Mouse (Mus musculus): ENCODE data around the gene Ndc80. TPM values are rescaled to one million over a fixed set of nuclear protein-coding genes. Genes with fewer than 3 reads are reported as not detected.

Ndc80 gene
- total and polyA plus RNA-seq, 3 experiments: 24.4 to 44.5 (median 41.8) TPM

DNA sequence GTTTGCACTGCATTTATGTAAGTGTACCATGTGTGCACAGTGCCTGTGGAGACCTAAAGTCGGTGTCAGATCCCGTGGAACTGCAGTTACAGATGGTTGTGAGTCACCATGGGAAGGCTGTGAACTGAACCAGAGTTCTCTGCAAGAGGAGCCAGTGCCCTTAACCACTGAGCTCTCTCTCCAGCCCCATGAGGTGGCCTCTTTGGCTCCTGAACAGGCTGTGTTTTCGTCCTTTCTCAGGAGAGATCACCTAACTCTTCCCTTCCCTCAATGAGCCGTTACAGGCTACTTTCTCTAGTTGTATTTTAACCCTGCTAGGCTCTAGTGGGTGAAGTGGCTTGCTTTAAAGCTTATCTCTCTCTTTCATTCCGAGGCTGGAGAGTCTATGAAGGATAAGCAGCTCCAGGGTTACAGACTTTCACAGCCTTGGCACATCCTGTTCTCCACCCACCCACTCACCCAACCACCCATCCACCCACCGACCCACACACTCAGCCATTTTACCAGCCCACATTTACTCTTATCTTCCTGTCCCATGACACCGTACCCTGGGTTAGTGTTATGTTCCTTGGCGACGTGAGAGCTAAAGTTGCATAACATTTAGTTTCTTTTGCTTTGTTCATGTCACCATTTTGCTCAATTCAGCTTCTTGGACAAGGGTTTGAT, 35.9 kb downstream of the Ndc80 start:
- Histone ChIP-seq H3K4me3 (replicated peaks in 1 of 3; ENCODE audit: low read depth in 2 of 3, low read length in 2 of 3, poor library complexity in 1 of 3) (no peak overlapping the region), H3K4me1 (ENCODE audit: control insufficient read depth in 1 of 2, insufficient read depth in 2 of 2) (peaks cover 4 to 27% of the 10 kb centered on the region in 2 experiments), H3K27me3 (replicated peaks) (no peaks in the 10 kb centered on the region), H3K27ac (ENCODE audit: insufficient read depth, low read depth) (no peak overlapping the region), H3K9ac (ENCODE audit: insufficient read depth, low read depth) (no peak overlapping the region), H3K9me3 (replicated peaks; ENCODE audit: low read length) (peaks cover 16% of the 10 kb centered on the region), H3K4me2 (ENCODE audit: insufficient read depth, low read depth, poor library complexity, severe bottlenecking) (no peak overlapping the region), H3K79me2 (replicated peaks; ENCODE audit: control insufficient read depth, extremely low read depth, insufficient read depth, poor library complexity, severe bottlenecking) (no peaks in the 10 kb centered on the region), H3K36me3 (replicated peaks in 1 of 2; ENCODE audit: control insufficient read depth in 1 of 2, insufficient read depth in 1 of 2, low read length in 1 of 2) (peaks cover 7 to 12% of the 10 kb centered on the region in 2 experiments)
- dilution Hi-C loops (cut with MboI; ENCODE audit: extremely low pct_ligation_motif_present, extremely low pct_unique_long_range_greater_than_20kb, low sequenced_read_pairs) (no loop called here), in situ Hi-C loops (cut with MboI; ENCODE audit: low pct_ligation_motif_present, low pct_unique_long_range_greater_than_20kb, low sequenced_read_pairs) (no loop called here)
- DNase-seq (ENCODE audit: extremely low read depth): no peak
- TF ChIP-seq JUND (conservative IDR thresholded peaks at IDR 0.05; ENCODE audit: low read depth, low read length): no peak
- no peak for TF ChIP-seq ZNF384 (IDR thresholded peaks at IDR 0.05; ENCODE audit: low read depth, low read length)
- TF ChIP-seq MAX (IDR thresholded peaks at IDR 0.05; ENCODE audit: low read length): no peak
- no peak for TF ChIP-seq MEF2A (IDR thresholded peaks at IDR 0.05; ENCODE audit: borderline replicate concordance, low read depth, low read length)
- no peak for TF ChIP-seq POLR2AphosphoS2 (IDR thresholded peaks at IDR 0.05; ENCODE audit: low read depth, low read length)
- no peak for TF ChIP-seq MAZ (IDR thresholded peaks at IDR 0.05; ENCODE audit: low read depth, low read length)
- no peak for TF ChIP-seq ELF1 (IDR thresholded peaks at IDR 0.05; ENCODE audit: low read depth, low read length)
- TF ChIP-seq ETS1 (conservative IDR thresholded peaks at IDR 0.05; ENCODE audit: low read depth, low read length): no peak
- no peak for TF ChIP-seq GABPA (IDR thresholded peaks at IDR 0.05; ENCODE audit: insufficient replicate concordance, low read depth, low read length)
- TF ChIP-seq JUN (IDR thresholded peaks at IDR 0.05; ENCODE audit: insufficient read depth, low read depth, low read length): no peak
- no peak for TF ChIP-seq SMC3 (IDR thresholded peaks at IDR 0.05; ENCODE audit: low read depth, low read length)
- TF ChIP-seq NELFE (IDR thresholded peaks at IDR 0.05; ENCODE audit: low read depth, low read length): no peak
- no peak for TF ChIP-seq POLR2A (IDR thresholded peaks at IDR 0.05; ENCODE audit: low read depth, low read length)

DNA sequence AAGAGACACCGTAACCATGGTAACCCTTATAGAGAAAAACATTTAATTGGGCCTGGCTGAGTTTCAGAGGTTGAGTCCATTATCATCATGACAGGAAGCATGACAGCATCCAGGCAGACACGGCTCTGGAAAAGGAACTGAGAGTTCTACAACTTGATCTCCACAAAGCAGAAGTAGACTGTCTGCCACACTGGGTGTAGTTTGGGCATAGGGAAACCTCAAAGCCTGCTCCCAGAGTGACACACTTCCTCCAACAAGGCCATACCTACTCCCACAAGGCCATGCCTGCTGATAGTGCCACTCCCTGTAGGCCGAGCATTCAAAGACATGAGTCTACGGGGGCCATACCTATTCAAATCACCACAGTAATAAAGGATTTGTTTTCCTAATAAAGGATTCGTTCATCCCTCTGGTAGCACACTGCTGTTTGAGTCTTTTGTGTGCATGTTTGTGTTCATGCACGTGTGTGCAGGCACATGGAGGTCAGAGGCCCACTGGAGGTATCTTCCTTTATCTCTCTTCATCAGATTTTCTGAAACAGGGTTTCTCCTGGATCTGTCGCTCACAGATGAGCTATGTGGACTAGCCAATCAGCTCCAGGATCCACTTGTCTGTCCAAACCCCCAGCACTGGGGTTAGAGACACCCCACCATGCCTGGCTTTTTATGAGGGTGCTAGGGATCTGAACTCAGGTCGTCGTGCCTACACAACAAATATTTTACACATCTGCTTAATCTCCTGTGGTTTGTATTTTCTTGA, 36.8 kb downstream of the Ndc80 start:
- Histone ChIP-seq H3K4me1 (ENCODE audit: control insufficient read depth in 1 of 2, insufficient read depth in 2 of 2) (peaks cover 0 to 26% of the 10 kb centered on the region in 2 experiments; a peak in 3 of 4 replicates), H3K27ac (ENCODE audit: insufficient read depth, low read depth) (no peak overlapping the region), H3K79me2 (replicated peaks; ENCODE audit: control insufficient read depth, extremely low read depth, insufficient read depth, poor library complexity, severe bottlenecking) (no peaks in the 10 kb centered on the region), H3K4me3 (replicated peaks in 1 of 3; ENCODE audit: low read depth in 2 of 3, low read length in 2 of 3, poor library complexity in 1 of 3) (no peak overlapping the region), H3K9me3 (replicated peaks; ENCODE audit: low read length) (peaks cover 16% of the 10 kb centered on the region), H3K36me3 (replicated peaks in 1 of 2; ENCODE audit: control insufficient read depth in 1 of 2, insufficient read depth in 1 of 2, low read length in 1 of 2) (peaks cover 2 to 5% of the 10 kb centered on the region in 2 experiments), H3K27me3 (replicated peaks) (no peaks in the 10 kb centered on the region), H3K4me2 (ENCODE audit: insufficient read depth, low read depth, poor library complexity, severe bottlenecking) (no peak overlapping the region), H3K9ac (ENCODE audit: insufficient read depth, low read depth) (no peak overlapping the region)
- TF ChIP-seq USF2 (conservative IDR thresholded peaks at IDR 0.05; ENCODE audit: low read depth, low read length) (no peak), UBTF (IDR thresholded peaks at IDR 0.05; ENCODE audit: low read depth, low read length) (no peak), E2F4 (IDR thresholded peaks at IDR 0.05; ENCODE audit: insufficient replicate concordance, low read depth, low read length) (no peak), NELFE (IDR thresholded peaks at IDR 0.05; ENCODE audit: low read depth, low read length) (no peak), RAD21 (IDR thresholded peaks at IDR 0.05; ENCODE audit: low read depth, low read length) (no peak), TCF12 (IDR thresholded peaks at IDR 0.05; ENCODE audit: low read depth, low read length) (no peak), MYC (IDR thresholded peaks at IDR 0.05; ENCODE audit: low read depth, low read length) (no peak), CHD2 (IDR thresholded peaks at IDR 0.05; ENCODE audit: low read length) (no peak), ELF1 (IDR thresholded peaks at IDR 0.05; ENCODE audit: low read depth, low read length) (no peak), EP300 (IDR thresholded peaks at IDR 0.05; ENCODE audit: low read length) (no peak), MAZ (IDR thresholded peaks at IDR 0.05; ENCODE audit: low read depth, low read length) (no peak), CTCF (conservative IDR thresholded peaks at IDR 0.05 in 1 of 2, IDR thresholded peaks at IDR 0.05 in 1 of 2; ENCODE audit: low read depth in 2 of 2, low read length in 2 of 2) (no peak), HCFC1 (IDR thresholded peaks at IDR 0.05; ENCODE audit: low read depth, low read length) (no peak)
- peak; percentile 64 for DNase-seq (ENCODE audit: extremely low read depth)
- dilution Hi-C loops (cut with MboI; ENCODE audit: extremely low pct_ligation_motif_present, extremely low pct_unique_long_range_greater_than_20kb, low sequenced_read_pairs): no loop called here
- in situ Hi-C loops (cut with MboI; ENCODE audit: low pct_ligation_motif_present, low pct_unique_long_range_greater_than_20kb, low sequenced_read_pairs): no loop called here
